Mouse (Mus musculus): ENCODE measurements around the gene Ms4a1.

Gene Ms4a1

DNA sequence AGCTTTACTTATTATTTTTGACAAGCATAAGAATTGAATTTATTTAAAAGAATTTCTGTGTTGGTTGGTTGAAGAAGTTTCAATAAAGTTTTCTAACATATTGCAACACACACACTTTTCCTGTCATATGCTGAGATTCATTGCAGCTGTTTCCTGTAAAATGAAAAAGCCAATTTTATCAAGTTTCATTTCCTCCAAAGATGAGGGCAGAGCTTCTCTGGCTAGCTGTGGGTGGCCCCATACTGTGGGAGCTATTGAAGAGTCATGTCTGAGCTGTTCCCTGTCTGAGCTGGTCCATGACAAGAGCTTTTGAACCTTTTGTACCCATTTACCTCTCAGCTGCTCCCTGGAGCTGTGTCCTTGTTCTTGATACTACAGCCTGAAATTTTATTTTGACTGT, 21.8 kb downstream of the Ms4a1 start:
- DNase-seq (ENCODE audit: low read depth, low spot score), result peak; percentile 83
- no peaks in the 10 kb centered on the region for H3K27me3 ChIP-seq (ENCODE audit: control insufficient read depth, insufficient read depth, low read length, poor library complexity, severe bottlenecking)
- no peaks in the 10 kb centered on the region for H3K36me3 ChIP-seq (ENCODE audit: control insufficient read depth, insufficient read depth, low read length, poor library complexity, severe bottlenecking)

DNA sequence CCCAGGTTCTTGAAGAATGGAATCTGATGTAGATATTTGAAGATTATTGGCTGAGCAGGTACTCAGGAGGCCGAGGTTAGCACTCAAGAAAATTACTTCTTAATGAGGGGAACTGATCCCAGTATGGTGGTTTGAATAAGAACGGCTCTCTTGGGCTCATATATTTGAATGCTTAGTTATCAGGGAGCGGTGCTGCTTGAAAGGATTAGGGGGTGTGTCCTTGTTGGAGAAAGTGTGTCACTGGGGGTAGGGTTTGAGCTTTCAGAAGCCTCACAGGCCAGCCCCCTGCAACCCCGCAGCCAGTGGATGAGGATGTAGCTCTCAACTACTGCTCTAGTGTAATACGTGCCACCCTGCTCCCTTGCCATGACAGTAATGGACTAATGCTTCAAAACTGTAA, 23.5 kb downstream of the Ms4a1 start:
- H3K36me3 ChIP-seq (ENCODE audit: control insufficient read depth, insufficient read depth, low read length, poor library complexity, severe bottlenecking), result no peaks in the 10 kb centered on the region
- DNase-seq (ENCODE audit: low read depth, low spot score), result no peak
- no peaks in the 10 kb centered on the region for H3K27me3 ChIP-seq (ENCODE audit: control insufficient read depth, insufficient read depth, low read length, poor library complexity, severe bottlenecking)

DNA sequence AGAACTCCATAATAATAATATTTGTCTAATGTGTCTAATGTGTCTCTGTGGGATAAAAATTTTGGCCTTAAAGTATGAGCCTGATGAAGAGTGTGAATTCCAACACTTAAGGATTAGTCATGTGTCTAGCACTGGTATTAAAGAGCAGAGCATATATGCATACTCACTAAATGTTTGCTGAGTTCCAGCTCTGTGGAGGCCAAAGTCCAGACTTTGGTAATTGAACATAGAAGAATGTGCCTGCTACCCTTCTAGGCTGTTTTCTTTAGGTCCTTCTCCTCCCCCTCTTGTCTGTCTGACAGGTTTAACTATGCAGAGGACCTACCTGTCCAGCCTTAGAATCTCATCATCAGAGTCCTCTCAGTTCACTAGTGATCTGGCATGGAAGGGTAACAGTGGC, 30.2 kb downstream of the Ms4a1 start:
- DNase-seq (ENCODE audit: low read depth, low spot score), result no peak
- H3K36me3 ChIP-seq (ENCODE audit: control insufficient read depth, insufficient read depth, low read length, poor library complexity, severe bottlenecking), result no peaks in the 10 kb centered on the region
- H3K27me3 ChIP-seq (ENCODE audit: control insufficient read depth, insufficient read depth, low read length, poor library complexity, severe bottlenecking), result no peaks in the 10 kb centered on the region

DNA sequence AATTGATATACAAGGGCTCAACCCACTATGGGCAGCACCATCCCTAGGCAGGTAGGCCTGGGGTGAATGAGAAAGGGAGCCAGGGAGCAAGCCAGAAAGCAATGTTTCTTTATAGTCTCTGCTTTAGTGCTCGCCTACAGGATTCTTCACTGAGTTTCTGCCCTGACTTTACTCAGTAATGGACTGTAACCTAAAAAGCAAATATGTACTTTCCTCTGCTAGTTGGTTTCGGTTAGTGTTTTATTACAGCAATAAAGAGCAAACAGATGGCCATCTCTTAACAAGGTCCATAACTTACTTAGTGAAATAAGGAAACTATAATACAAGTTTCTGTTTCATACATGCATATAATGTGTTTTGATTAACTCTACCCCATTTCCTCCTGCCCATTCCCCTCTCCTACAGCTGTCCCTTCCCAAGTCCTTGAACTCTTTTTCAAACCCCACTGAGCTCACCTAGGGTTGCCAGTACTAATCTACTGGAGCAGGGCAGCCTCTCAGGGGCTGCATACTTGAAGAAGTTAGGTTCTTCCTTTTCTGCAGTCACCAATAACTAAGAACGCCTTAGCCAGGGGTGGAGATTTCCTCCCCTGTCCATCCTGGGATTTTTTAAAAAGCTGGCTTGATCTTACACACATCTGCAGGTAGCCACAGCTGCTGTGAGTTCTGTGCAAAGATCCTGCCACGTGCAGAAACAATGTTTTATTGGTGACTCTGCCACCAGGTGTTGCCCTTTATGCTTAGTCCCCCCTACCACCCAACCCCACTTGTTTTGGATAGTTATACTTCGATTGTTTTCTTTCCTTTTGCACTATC, 30.9 kb downstream of the Ms4a1 start:
- DNase-seq (ENCODE audit: low read depth, low spot score), result no peak

DNA sequence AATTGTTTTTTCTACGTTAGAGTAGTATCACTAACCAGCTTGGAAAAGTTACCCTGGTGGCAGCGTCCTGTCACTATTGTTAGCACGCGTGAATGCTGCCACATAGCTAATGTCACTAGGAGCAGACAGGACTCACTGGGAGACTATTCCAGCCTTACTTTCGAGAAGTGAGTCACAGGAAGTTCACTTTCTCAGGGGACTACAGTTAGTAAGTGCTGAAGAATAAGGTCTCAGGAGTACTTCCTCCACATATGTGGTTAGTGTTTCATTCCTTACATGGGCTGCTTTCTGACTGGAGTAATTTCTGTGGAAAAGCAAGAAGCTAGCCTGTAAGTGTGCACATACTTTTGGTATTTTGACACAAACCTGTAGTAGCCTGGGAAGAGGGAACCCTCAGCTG, 31.8 kb downstream of the Ms4a1 start:
- no peaks in the 10 kb centered on the region for H3K27me3 ChIP-seq (ENCODE audit: control insufficient read depth, insufficient read depth, low read length, poor library complexity, severe bottlenecking)
- no peak for DNase-seq (ENCODE audit: low read depth, low spot score)
- no peaks in the 10 kb centered on the region for H3K36me3 ChIP-seq (ENCODE audit: control insufficient read depth, insufficient read depth, low read length, poor library complexity, severe bottlenecking)

More for the DNA sequence above, 30.9 kb downstream of the Ms4a1 start:
- no peaks in the 10 kb centered on the region for H3K27me3 ChIP-seq (ENCODE audit: control insufficient read depth, insufficient read depth, low read length, poor library complexity, severe bottlenecking)
- no peaks in the 10 kb centered on the region for H3K36me3 ChIP-seq (ENCODE audit: control insufficient read depth, insufficient read depth, low read length, poor library complexity, severe bottlenecking)

DNA sequence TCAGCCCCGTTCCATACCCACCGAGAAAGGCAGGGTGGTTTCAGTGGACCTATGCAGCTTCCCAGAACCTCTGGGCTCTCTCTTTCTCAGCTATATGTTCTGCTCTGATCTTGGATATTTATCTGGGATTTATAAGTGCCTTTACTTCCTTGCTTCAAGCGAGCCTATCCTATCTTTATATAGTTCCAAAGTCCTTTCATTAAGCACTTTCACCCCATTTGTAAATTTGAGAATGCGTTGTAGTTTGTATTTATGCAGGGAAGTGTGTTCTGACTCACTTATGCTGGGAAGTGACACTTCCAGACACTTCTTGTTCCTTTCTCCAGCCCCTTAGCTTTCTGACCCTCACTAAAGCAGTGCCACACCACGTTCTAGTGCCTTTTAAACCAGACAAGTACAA, 33.7 kb downstream of the Ms4a1 start, which contains the start of gene Ms4a12:
Gene Ms4a12, minus strand, starts transcription at position 101 of the 400 bp plus-strand sequence.
- no peak for DNase-seq (ENCODE audit: low read depth, low spot score)
- Histone ChIP-seq H3K27me3 (ENCODE audit: control insufficient read depth, insufficient read depth, low read length, poor library complexity, severe bottlenecking) (no peaks in the 10 kb centered on the region), H3K36me3 (ENCODE audit: control insufficient read depth, insufficient read depth, low read length, poor library complexity, severe bottlenecking) (no peaks in the 10 kb centered on the region)

Measured in splenic B cell, adult 2 months (primary cell).